Mouse (Mus musculus) ES-Bruce4 (cell line): ENCODE measurements around the gene Card6. TPM values are rescaled to one million over a fixed set of nuclear protein-coding genes. Genes with fewer than 3 reads are reported as not detected.

ENCODE experiments used
- H3K27ac ChIP-seq: 2 replicates; pipeline ENCODE4 v1.5.1; 2012; ENCODE audit warnings: low read length, inconsistent platforms; ENCODE audit not compliant: insufficient read depth
- H3K27me3 ChIP-seq: 2 replicates; pipeline ENCODE4 v1.6.1; 2012; ENCODE audit warnings: mild to moderate bottlenecking, low read length, inconsistent platforms; ENCODE audit not compliant: control insufficient read depth, poor library complexity, insufficient read depth, severe bottlenecking
- H3K36me3 ChIP-seq: 2 replicates; pipeline ENCODE4 v1.6.1; 2012; ENCODE audit warnings: inconsistent platforms, mild to moderate bottlenecking, low read length, moderate library complexity; ENCODE audit not compliant: control insufficient read depth, poor library complexity, insufficient read depth, severe bottlenecking
- H3K4me1 ChIP-seq: one replicate; pipeline ENCODE4 v1.8.1; 2011; ENCODE audit warnings: low read length; ENCODE audit not compliant: control insufficient read depth, insufficient read depth
- H3K4me3 ChIP-seq: 2 replicates; pipeline ENCODE4 v1.5.1; 2011; ENCODE audit warnings: low read depth, mild to moderate bottlenecking, low read length
- H3K9ac ChIP-seq: 2 replicates; pipeline ENCODE4 v1.6.1; 2012; ENCODE audit warnings: low read depth, mild to moderate bottlenecking, inconsistent platforms; ENCODE audit not compliant: poor library complexity, severe bottlenecking
- H3K9me3 ChIP-seq: replicated peaks from 2 replicates; pipeline ENCODE4 v1.6.1; 2012; ENCODE audit warnings: mild to moderate bottlenecking, low read length, inconsistent platforms; ENCODE audit not compliant: control insufficient read depth, poor library complexity, insufficient read depth, severe bottlenecking
- CTCF ChIP-seq: IDR thresholded peaks from one replicate; pipeline ENCODE4 v1.8.1; 2011; ENCODE audit warnings: low read depth, low read length
- EP300 ChIP-seq: IDR thresholded peaks from 2 replicates; pipeline ENCODE4 v1.6.1; 2011; ENCODE audit warnings: low read depth, low read length; ENCODE audit not compliant: insufficient read depth
- POLR2A ChIP-seq: IDR thresholded peaks from one replicate; pipeline ENCODE4 v1.8.1; 2011; ENCODE audit warnings: low read length; ENCODE audit not compliant: insufficient read depth
- polyA plus RNA-seq: library from polyadenylated mRNA; stranded (reverse); fragments of >200 nt; gene quantifications from 2 replicates; pipeline ENCODE4 v1.2.4, GENCODE M21; 2011; ENCODE audit warnings: low read depth; ENCODE audit not compliant: missing spikeins, insufficient read depth, insufficient read length

The Card6 gene
- polyA plus RNA-seq, 1 experiment = 0.67 TPM

DNA sequence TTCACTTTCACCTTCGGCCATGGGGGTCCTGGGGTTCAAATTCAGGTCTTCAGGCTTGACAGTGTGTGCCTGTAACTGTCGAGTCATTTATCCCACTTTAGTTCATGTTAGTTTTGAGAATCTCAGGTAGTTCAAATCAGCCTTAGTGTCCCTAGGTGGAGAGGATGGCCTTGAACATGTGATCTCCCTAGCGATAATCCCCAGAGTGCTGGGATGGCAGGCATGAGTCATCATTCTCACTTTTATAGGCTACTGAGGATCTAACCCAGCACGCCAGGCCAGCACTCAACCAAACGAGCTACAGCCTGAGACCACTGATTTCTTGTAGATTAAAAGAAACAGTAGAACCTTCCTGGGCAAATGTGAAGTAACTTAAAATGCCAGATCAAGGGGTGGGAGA lies 33.7 kb upstream of the Card6 start:
- TF ChIP-seq POLR2A = no peak
- TF ChIP-seq EP300 = no peak
- no peak for TF ChIP-seq CTCF
- H3K27me3 ChIP-seq = no peaks in the 10 kb centered on the region

DNA sequence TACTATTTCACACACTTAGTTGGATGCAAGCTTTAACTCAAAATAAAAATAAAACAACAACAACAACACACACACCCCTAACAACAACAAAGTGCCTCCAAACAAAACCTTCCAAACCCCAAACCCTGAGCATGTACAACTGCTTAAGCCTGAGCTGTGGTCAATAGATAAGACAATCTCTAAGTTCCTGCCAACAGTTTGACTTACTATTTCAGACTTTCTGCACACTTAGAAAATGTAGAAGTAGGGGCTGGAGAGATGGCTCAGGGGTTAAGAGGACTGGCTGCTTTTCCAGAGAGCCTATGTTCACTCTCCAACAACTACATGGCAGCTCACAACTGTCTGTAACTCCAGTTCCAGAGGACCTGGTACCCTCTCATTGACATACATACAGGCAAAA lies 32.0 kb upstream of the Card6 start:
- no peaks in the 10 kb centered on the region for H3K36me3 ChIP-seq
- no peaks in the 10 kb centered on the region for H3K4me1 ChIP-seq
- H3K27ac ChIP-seq = no peak overlapping the region
- no peak overlapping the region for H3K9ac ChIP-seq
- TF ChIP-seq POLR2A (no peak), CTCF (no peak), EP300 (no peak)
- H3K4me3 ChIP-seq = no peak overlapping the region
- no peaks in the 10 kb centered on the region for H3K27me3 ChIP-seq
- no peaks in the 10 kb centered on the region for H3K9me3 ChIP-seq

More for the DNA sequence above, 33.7 kb upstream of the Card6 start:
- no peaks in the 10 kb centered on the region for H3K4me1 ChIP-seq
- no peak overlapping the region for H3K9ac ChIP-seq
- H3K9me3 ChIP-seq = no peaks in the 10 kb centered on the region
- H3K36me3 ChIP-seq = no peaks in the 10 kb centered on the region
- no peak overlapping the region for H3K4me3 ChIP-seq
- H3K27ac ChIP-seq = no peak overlapping the region

- Histone ChIP-seq H3K27ac (no peak overlapping the region), H3K9me3 (no peaks in the 10 kb centered on the region), H3K4me1 (no peaks in the 10 kb centered on the region), H3K4me3 (no peak overlapping the region), H3K27me3 (no peaks in the 10 kb centered on the region), H3K36me3 (no peaks in the 10 kb centered on the region), H3K9ac (no peak overlapping the region)
- TF ChIP-seq POLR2A (no peak), CTCF (no peak), EP300 (no peak)
Measured at GRCm38 (mm10) chr15:5139863-5140262, 31.5 kb upstream of the Card6 start.

- Histone ChIP-seq H3K27me3 (no peaks in the 10 kb centered on the region), H3K27ac (no peak overlapping the region), H3K36me3 (no peaks in the 10 kb centered on the region), H3K4me1 (no peaks in the 10 kb centered on the region), H3K9ac (no peak overlapping the region), H3K4me3 (no peak overlapping the region), H3K9me3 (no peaks in the 10 kb centered on the region)
- TF ChIP-seq POLR2A (no peak), CTCF (no peak), EP300 (no peak)
Measured at GRCm38 (mm10) chr15:5139366-5139765, 31.0 kb upstream of the Card6 start.

GRCm38 (mm10) chr15:5138021-5138856 lies 29.9 kb upstream of the Card6 start:
- Histone ChIP-seq H3K4me1 (no peaks in the 10 kb centered on the region), H3K36me3 (no peaks in the 10 kb centered on the region), H3K4me3 (no peak overlapping the region), H3K9ac (no peak overlapping the region), H3K9me3 (no peaks in the 10 kb centered on the region), H3K27me3 (no peaks in the 10 kb centered on the region), H3K27ac (no peak overlapping the region)
- no peak for TF ChIP-seq EP300
- TF ChIP-seq CTCF = no peak
- no peak for TF ChIP-seq POLR2A

- H3K9ac ChIP-seq = peak overlapping the region; percentile 13; the same call in 1 of the 2 replicates
- no peak for TF ChIP-seq CTCF
- peak; percentile 60 for TF ChIP-seq POLR2A
- no peak for TF ChIP-seq EP300
- H3K36me3 ChIP-seq = no peaks in the 10 kb centered on the region
Measured at GRCm38 (mm10) chr15:5134945-5135483, 26.7 kb upstream of the Card6 start.

More at GRCm38 (mm10) chr15:5134945-5135483, 26.7 kb upstream of the Card6 start:
- Histone ChIP-seq H3K27me3 (no peaks in the 10 kb centered on the region), H3K9me3 (no peaks in the 10 kb centered on the region), H3K4me1 (no peaks in the 10 kb centered on the region), H3K4me3 (peak overlapping the region; percentile 84), H3K27ac (peak overlapping the region; percentile 84; the same call in 1 of the 2 replicates)
